Mouse (Mus musculus) G1E (cell line): ENCODE data around the gene Sema6b. TPM values are rescaled to one million over a fixed set of nuclear protein-coding genes. Genes with fewer than 3 reads are reported as not detected.

Experiments used
- ATAC-seq: 2 replicates; pipeline ENCODE4 v1.8.0; 2016; ENCODE audit warnings: mild to moderate bottlenecking; ENCODE audit not compliant: insufficient number of reproducible peaks, poor library complexity, low FRiP score, severe bottlenecking; ENCODE audit errors: extremely low read depth
- DNase-seq: peaks from one replicate; pipeline ENCODE4 v3.0.0; 2012; ENCODE audit warnings: low spot score
- H3K27me3 ChIP-seq: 2 replicates; pipeline ENCODE4 v1.6.1; 2012; ENCODE audit warnings: mild to moderate bottlenecking, low read length, inconsistent platforms; ENCODE audit not compliant: insufficient read depth
- H3K36me3 ChIP-seq: replicated peaks from 2 replicates; pipeline ENCODE3; 2012; ENCODE audit warnings: mild to moderate bottlenecking, inconsistent platforms
- H3K4me1 ChIP-seq: 2 replicates; pipeline ENCODE4 v1.6.1; 2012; ENCODE audit warnings: low read depth, low read length, inconsistent platforms, mixed read lengths; ENCODE audit not compliant: insufficient read depth
- H3K4me3 ChIP-seq: 2 replicates; pipeline ENCODE4 v1.5.1; 2012; ENCODE audit warnings: low read depth, mild to moderate bottlenecking, inconsistent platforms, low read length, moderate library complexity, mixed read lengths
- H3K9me3 ChIP-seq: replicated peaks from 2 replicates; pipeline ENCODE4 v1.6.1; 2012; ENCODE audit warnings: inconsistent platforms
- CTCF ChIP-seq: IDR thresholded peaks from 2 replicates; pipeline ENCODE4 v1.5.1; 2012; ENCODE audit warnings: low read depth, low read length, inconsistent platforms, mixed read lengths
- GATA1 ChIP-seq: IDR thresholded peaks from 2 replicates; pipeline ENCODE4 v1.6.1; 2012; ENCODE audit warnings: borderline replicate concordance, low read length, inconsistent platforms, mixed read lengths
- GATA2 ChIP-seq: IDR thresholded peaks from 2 replicates; pipeline ENCODE4 v1.6.1; 2012; ENCODE audit warnings: low read depth, low read length, inconsistent platforms, borderline replicate concordance
- POLR2AphosphoS5 ChIP-seq: IDR thresholded peaks from 2 replicates; pipeline ENCODE4 v1.6.1; 2012; ENCODE audit warnings: low read depth, low read length, inconsistent platforms; ENCODE audit not compliant: insufficient replicate concordance
- TAL1 ChIP-seq: conservative IDR thresholded peaks from 2 replicates; pipeline ENCODE4 v1.6.1; 2012; ENCODE audit warnings: low read depth, low read length, inconsistent platforms, mixed read lengths
- polyA plus RNA-seq: library from polyadenylated mRNA; stranded (reverse); fragments of >175 nt; gene quantifications from 2 replicates; pipeline ENCODE4 v1.2.3, GENCODE M21; 2012
- total RNA-seq, 2 experiments: library from RNA; stranded (forward) in 1 of 2; stranded (reverse) in 1 of 2; fragments of 200-1000 nt in 1 of 2; fragments of >200 nt in 1 of 2; fragmentation: Nextera tagmentation in 1 of 2; gene quantifications; 2 replicates each; pipeline ENCODE4 v1.2.3; 2014 to 2017

The Sema6b gene
- total and polyA plus RNA-seq, 3 experiments, result 2.7 to 14.1 (median 3.4) TPM

GRCm38 (mm10) chr17:56148790-56149618 lies 8.9 kb upstream of the Sema6b start:
- Histone ChIP-seq H3K4me1 (no peaks in the 10 kb centered on the region), H3K9me3 (no peaks in the 10 kb centered on the region), H3K27me3 (peaks cover 77% of the 10 kb centered on the region), H3K36me3 (no peaks in the 10 kb centered on the region), H3K4me3 (no peak overlapping the region)
- TF ChIP-seq GATA2, result no peak
- no peak for TF ChIP-seq GATA1
- no peak for TF ChIP-seq TAL1
- TF ChIP-seq CTCF, result no peak
- no peak for TF ChIP-seq POLR2AphosphoS5
- ATAC-seq (no peak), DNase-seq (no peak)

- Histone ChIP-seq H3K27me3 (peaks cover 76% of the 10 kb centered on the region), H3K36me3 (no peaks in the 10 kb centered on the region), H3K4me3 (no peak overlapping the region), H3K9me3 (no peaks in the 10 kb centered on the region), H3K4me1 (no peaks in the 10 kb centered on the region)
- no peak for ATAC-seq
- DNase-seq, result no peak
- TF ChIP-seq GATA2, result no peak
- no peak for TF ChIP-seq TAL1
- no peak for TF ChIP-seq GATA1
- TF ChIP-seq POLR2AphosphoS5, result no peak
- no peak for TF ChIP-seq CTCF
These were observed 8.1 kb upstream of the Sema6b start for GRCm38 (mm10) chr17:56148280-56148679.

GRCm38 (mm10) chr17:56147420-56147819 lies 7.3 kb upstream of the Sema6b start:
- DNase-seq (no peak), ATAC-seq (no peak)
- peaks cover 74% of the 10 kb centered on the region for H3K27me3 ChIP-seq
- H3K36me3 ChIP-seq, result no peaks in the 10 kb centered on the region
- no peaks in the 10 kb centered on the region for H3K4me1 ChIP-seq
- no peak overlapping the region for H3K4me3 ChIP-seq
- TF ChIP-seq GATA1 (no peak), CTCF (no peak), POLR2AphosphoS5 (no peak), GATA2 (no peak)
- H3K9me3 ChIP-seq, result no peaks in the 10 kb centered on the region

GRCm38 (mm10) chr17:56146131-56146530 lies 6.0 kb upstream of the Sema6b start:
- DNase-seq (no peak), ATAC-seq (no peak)
- Histone ChIP-seq H3K27me3 (peaks cover 83% of the 10 kb centered on the region), H3K4me1 (peaks cover 8% of the 10 kb centered on the region), H3K9me3 (no peaks in the 10 kb centered on the region), H3K4me3 (no peak overlapping the region), H3K36me3 (no peaks in the 10 kb centered on the region)
- TF ChIP-seq GATA2 (no peak), TAL1 (no peak), GATA1 (no peak), CTCF (no peak), POLR2AphosphoS5 (no peak)

- Histone ChIP-seq H3K27me3 (peaks cover 88% of the 10 kb centered on the region), H3K4me3 (no peak overlapping the region), H3K4me1 (peaks cover 16% of the 10 kb centered on the region), H3K36me3 (no peaks in the 10 kb centered on the region), H3K9me3 (0 out of 2 replicates have a peak, but pooled peaks cover 3% of the 10 kb centered on the region)
- TF ChIP-seq GATA1 (no peak), POLR2AphosphoS5 (no peak), CTCF (no peak), TAL1 (no peak), GATA2 (no peak)
- DNase-seq (no peak), ATAC-seq (no peak)
These were observed 4.4 kb upstream of the Sema6b start for GRCm38 (mm10) chr17:56144546-56144945.

GRCm38 (mm10) chr17:56141702-56142605 lies 1.8 kb upstream of the Sema6b start:
- ATAC-seq, result no peak

More at GRCm38 (mm10) chr17:56141702-56142605, 1.8 kb upstream of the Sema6b start:
- Histone ChIP-seq H3K27me3 (peaks cover 87% of the 10 kb centered on the region), H3K36me3 (no peaks in the 10 kb centered on the region), H3K4me3 (no peak overlapping the region), H3K9me3 (0 out of 2 replicates have a peak, but pooled peaks cover 3% of the 10 kb centered on the region), H3K4me1 (peaks cover 25% of the 10 kb centered on the region)
- no peak for DNase-seq
- TF ChIP-seq GATA1 (no peak), TAL1 (no peak), GATA2 (no peak), CTCF (no peak), POLR2AphosphoS5 (no peak)
